Mouse (Mus musculus) adrenal gland, adult 8-10 months (tissue): ENCODE data around the gene Il17f. TPM values are rescaled to one million over a fixed set of nuclear protein-coding genes. Genes with fewer than 3 reads are reported as not detected.
"Not testable (repeated sequence)": the region's sequence is repeated elsewhere in the genome, so short reads cannot be mapped to it uniquely, and the experiment has no call there.

Experiments used
- DNase-seq: peaks from one replicate; pipeline ENCODE4 v3.0.0; 2022
- total RNA-seq, 4 experiments: library from RNA; stranded (reverse); gene quantifications; 2 replicates each; pipeline ENCODE4 v1.2.4; 2022

Il17f gene
- not detected for total RNA-seq

GRCm38 (mm10) chr1:20790517-20790916, at the start of gene Il17f:
Gene Il17f, minus strand, starts transcription at chr1:20790617.
- not testable (repeated sequence) for DNase-seq

GRCm38 (mm10) chr1:20839911-20840310, 49.5 kb upstream of the Il17f start:
- DNase-seq = no peak

GRCm38 (mm10) chr1:20836551-20837125, 46.2 kb upstream of the Il17f start:
- peak; percentile 36 for DNase-seq

- no peak for DNase-seq
Measured at GRCm38 (mm10) chr1:20833141-20833511, 42.7 kb upstream of the Il17f start.

GRCm38 (mm10) chr1:20832473-20833140, 42.2 kb upstream of the Il17f start:
- no peak for DNase-seq

- no peak for DNase-seq
Measured at GRCm38 (mm10) chr1:20830546-20830945, 40.1 kb upstream of the Il17f start.

GRCm38 (mm10) chr1:20828061-20828460, 37.6 kb upstream of the Il17f start:
- no peak for DNase-seq

- DNase-seq = no peak
Measured at GRCm38 (mm10) chr1:20825036-20825435, 34.6 kb upstream of the Il17f start.

- DNase-seq = no peak
Measured at GRCm38 (mm10) chr1:20823906-20824305, 33.5 kb upstream of the Il17f start.

- no peak for DNase-seq
Measured at GRCm38 (mm10) chr1:20823471-20823870, 33.1 kb upstream of the Il17f start.

GRCm38 (mm10) chr1:20820959-20821358, 30.5 kb upstream of the Il17f start:
- no peak for DNase-seq

- DNase-seq = peak; percentile 93
Measured at GRCm38 (mm10) chr1:20819771-20820605, 29.6 kb upstream of the Il17f start, which contains the start of gene Mcm3. Gene Mcm3, minus strand, starts transcription at chr1:20820312.

GRCm38 (mm10) chr1:20817596-20817995, 27.2 kb upstream of the Il17f start:
- DNase-seq = no peak

GRCm38 (mm10) chr1:20817172-20817571, 26.8 kb upstream of the Il17f start:
- DNase-seq = no peak

GRCm38 (mm10) chr1:20814521-20814920, 24.1 kb upstream of the Il17f start:
- no peak for DNase-seq

GRCm38 (mm10) chr1:20804526-20804925, 14.1 kb upstream of the Il17f start:
- DNase-seq = peak; percentile 13

- no peak for DNase-seq
Measured at GRCm38 (mm10) chr1:20801682-20802390, 11.4 kb upstream of the Il17f start.

GRCm38 (mm10) chr1:20801275-20801674, 10.9 kb upstream of the Il17f start:
- no peak for DNase-seq

GRCm38 (mm10) chr1:20795178-20795577, 4.8 kb upstream of the Il17f start:
- DNase-seq = no peak

GRCm38 (mm10) chr1:20794760-20795159, 4.3 kb upstream of the Il17f start:
- no peak for DNase-seq

- DNase-seq = no peak
Measured at GRCm38 (mm10) chr1:20791414-20791813, 997 bp upstream of the Il17f start.

- DNase-seq = no peak
Measured at GRCm38 (mm10) chr1:20788419-20788818, 2.0 kb downstream of the Il17f start.

- DNase-seq = no peak
Measured at GRCm38 (mm10) chr1:20787046-20787445, 3.4 kb downstream of the Il17f start.
